In the genomic region with DNA sequence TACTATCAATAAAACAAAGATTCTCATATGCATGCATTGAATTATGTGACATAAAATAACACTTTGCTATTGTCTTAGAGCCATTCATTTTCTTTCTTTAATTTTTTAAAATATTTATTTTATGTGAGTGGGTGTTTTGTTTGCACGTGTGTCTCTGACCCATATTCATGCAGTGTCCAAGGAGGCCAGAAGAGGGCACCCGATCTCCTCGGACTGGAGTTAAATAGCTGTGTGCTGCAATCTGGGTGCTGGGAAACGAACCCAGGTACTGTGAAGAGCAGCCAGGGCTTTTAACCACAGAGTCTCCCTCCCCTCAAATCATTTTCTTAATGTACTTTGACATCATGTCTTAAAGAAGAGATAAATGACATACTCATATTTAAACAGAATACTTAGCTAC, we compare ENCODE assay signal across 18 mouse cellular contexts.
DNase-seq lines count a peak whose midpoint lies in the region; ATAC-seq and TF ChIP-seq lines count a peak whose summit lies in the region.
"Had no signal": no experiment of that assay in that cellular context is flagged by ENCODE, and none has a peak within 500 bp of the region (broad histone marks: within the 10 kb centered on the region; RNA-seq: fewer than 3 reads in every experiment).

No protein-coding gene starts in this region.

- H3K36me3 ChIP-seq in liver, embryonic 11.5 days (ENCODE audit: control insufficient read depth, insufficient read depth, low read length), result no peaks in the 10 kb centered on the region
- H3K36me3 ChIP-seq: forebrain, embryonic 12.5 days; heart, embryonic 10.5 days; hindbrain, embryonic 12.5 days; limb, embryonic 13.5 days; midbrain, embryonic 12.5 days had no signal

- DNase-seq in layer of hippocampus, adult 2 months (ENCODE audit: low spot score in 2 of 2), result no peak
- DNase-seq in layer of hippocampus, postnatal 36 days, result no peak
- DNase-seq in ES-CJ7 (ENCODE audit: low read depth, low spot score) (peak; percentile 48), R1 (ENCODE audit: low read depth, low spot score) (peak; percentile 52)
- DNase-seq in thymus, postnatal 36 days, result peak; percentile 21 to 25
- DNase-seq in liver, embryonic 11.5 days (ENCODE audit: low spot score), result no peak
- DNase-seq in embryo, embryonic 10 days (ENCODE audit: low spot score), result no peak
- DNase-seq: cerebellum, adult 18-20 months; cerebellum, postnatal 25 days; gastrocnemius, postnatal 36 days; heart, postnatal 10 days; right cerebral cortex, postnatal 4 days had no signal

- no peak overlapping the region for H3K4me2 ChIP-seq in liver, embryonic 11.5 days
- H3K4me2 ChIP-seq: forebrain, embryonic 12.5 days; hindbrain, embryonic 12.5 days; limb, embryonic 13.5 days; midbrain, embryonic 12.5 days had no signal

- ATAC-seq in liver, embryonic 11.5 days (replicated peaks; ENCODE audit: low FRiP score), result no peak

- no peaks in the 10 kb centered on the region for H3K27me3 ChIP-seq in liver, embryonic 11.5 days (replicated peaks; ENCODE audit: control insufficient read depth, insufficient read depth, low read length)
- H3K27me3 ChIP-seq: forebrain, embryonic 12.5 days; hindbrain, embryonic 12.5 days; limb, embryonic 13.5 days; midbrain, embryonic 12.5 days had no signal

- TF ChIP-seq CTCF in layer of hippocampus, adult 2 months (conservative IDR thresholded peaks at IDR 0.05), result peak; percentile 42

- H3K9ac ChIP-seq in liver, embryonic 11.5 days (ENCODE audit: low read depth, low read length), result no peak overlapping the region
- H3K9ac ChIP-seq: forebrain, embryonic 12.5 days; hindbrain, embryonic 12.5 days; limb, embryonic 13.5 days; liver, embryonic 14.5 days; midbrain, embryonic 12.5 days had no signal

- no peaks in the 10 kb centered on the region for H3K4me1 ChIP-seq in liver, embryonic 11.5 days (replicated peaks; ENCODE audit: control insufficient read depth, insufficient read depth, low read length)
- H3K4me1 ChIP-seq: forebrain, embryonic 12.5 days; heart, embryonic 10.5 days; hindbrain, embryonic 12.5 days; limb, embryonic 13.5 days; midbrain, embryonic 12.5 days had no signal

- no peaks in the 10 kb centered on the region for H3K9me3 ChIP-seq in liver, embryonic 11.5 days (ENCODE audit: control insufficient read depth, low read length)
- H3K9me3 ChIP-seq: forebrain, embryonic 12.5 days; heart, embryonic 10.5 days; hindbrain, embryonic 12.5 days; limb, embryonic 13.5 days; midbrain, embryonic 12.5 days had no signal

- H3K4me3 ChIP-seq in layer of hippocampus, adult 2 months, result no peak overlapping the region
- H3K4me3 ChIP-seq in liver, embryonic 11.5 days (ENCODE audit: low read depth, low read length), result no peak overlapping the region
- H3K4me3 ChIP-seq: forebrain, embryonic 12.5 days; heart, embryonic 10.5 days; hindbrain, embryonic 12.5 days; limb, embryonic 13.5 days; midbrain, embryonic 12.5 days had no signal

- H3K27ac ChIP-seq in layer of hippocampus, adult 2 months, result no peak overlapping the region
- H3K27ac ChIP-seq in liver, embryonic 11.5 days (ENCODE audit: low read depth, low read length), result no peak overlapping the region
- H3K27ac ChIP-seq: forebrain, embryonic 12.5 days; heart, embryonic 10.5 days; hindbrain, embryonic 12.5 days; limb, embryonic 13.5 days; liver, embryonic 14.5 days; midbrain, embryonic 12.5 days had no signal

- 68% methylated on average over 4 of the region's 4 CpGs for WGBS in liver, embryonic 11.5 days

Comparison
In these comparisons a context has a peak if more than half of its experiments do, and no peak if none do; other contexts are left out.
1. DNase-seq: peak in ES-CJ7 (single experiment), R1 (single experiment) and thymus, postnatal 36 days (2 of 2); none in layer of hippocampus, adult 2 months (0 of 2), layer of hippocampus, postnatal 36 days (0 of 2), liver, embryonic 11.5 days (single experiment) and embryo, embryonic 10 days (single experiment).